Mouse (Mus musculus) liver, embryonic 14.5 days (tissue): Measurements from ENCODE around the gene Mrpl22. TPM values are rescaled to one million over a fixed set of nuclear protein-coding genes. Genes with fewer than 3 reads are reported as not detected.
"Not testable (repeated sequence)": the region's sequence is repeated elsewhere in the genome, so short reads cannot be mapped to it uniquely, and the experiment has no call there.

Experiments used
- ATAC-seq: fragments of 200-750 bp; cut with Nextera tagmentation; 2 replicates; pipeline ENCODE4 v1.8.0; 2017; ENCODE audit warnings: moderate number of reproducible peaks, mild to moderate bottlenecking, moderate library complexity; ENCODE audit not compliant: insufficient read depth
- DNase-seq, 3 experiments: peaks; one replicate each; pipeline ENCODE4 v3.0.0-alpha.2; 2012 to 2013; ENCODE audit warnings: low read depth in 3 of 3, low spot score in 3 of 3
- H3K27ac ChIP-seq: fragments of 300-500 bp; sonication (generic); 2 replicates; pipeline ENCODE4 v1.5.1; 2014; ENCODE audit warnings: moderate library complexity, mild to moderate bottlenecking, control low read depth, inconsistent platforms
- H3K27me3 ChIP-seq: fragments of 300-500 bp; sonication (generic); 2 replicates; pipeline ENCODE4 v1.6.1; 2014; ENCODE audit warnings: mild to moderate bottlenecking, low read length, moderate library complexity; ENCODE audit not compliant: control insufficient read depth, insufficient read depth
- H3K36me3 ChIP-seq: fragments of 300-500 bp; sonication (generic); replicated peaks from 2 replicates; pipeline ENCODE4 v1.6.1; 2014; ENCODE audit warnings: low read depth; ENCODE audit not compliant: control insufficient read depth, insufficient read depth
- H3K4me1 ChIP-seq, 2 experiments: fragments of 200-500 bp in 1 of 2; fragments of 300-500 bp in 1 of 2; sonication (generic) in 1 of 2; replicated peaks; 2 replicates each; pipeline ENCODE4 v1.6.1; 2012 to 2014; ENCODE audit warnings: antibody characterized with exemption in 1 of 2, inconsistent platforms in 1 of 2, low read length in 1 of 2; ENCODE audit not compliant: control insufficient read depth in 2 of 2, insufficient read depth in 2 of 2
- H3K4me2 ChIP-seq: fragments of 300-500 bp; sonication (generic); 2 replicates; pipeline ENCODE4 v1.6.1; 2014; ENCODE audit warnings: low read depth, mild to moderate bottlenecking, control low read depth, moderate library complexity
- H3K4me3 ChIP-seq, 2 experiments: fragments of 200-500 bp in 1 of 2; fragments of 300-500 bp in 1 of 2; sonication (generic) in 1 of 2; 2 replicates each; pipeline ENCODE4 v1.5.1; 2012 to 2014; ENCODE audit warnings: low read depth in 2 of 2, low read length in 2 of 2, mild to moderate bottlenecking in 2 of 2, control low read depth in 1 of 2, inconsistent platforms in 1 of 2, moderate library complexity in 1 of 2; ENCODE audit not compliant: insufficient read depth in 1 of 2
- H3K9ac ChIP-seq: fragments of 300-500 bp; sonication (generic); replicated peaks from 2 replicates; pipeline ENCODE4 v1.6.1; 2014; ENCODE audit warnings: mild to moderate bottlenecking, control low read depth, moderate library complexity
- H3K9me3 ChIP-seq: fragments of 300-500 bp; sonication (generic); 2 replicates; pipeline ENCODE4 v1.6.1; 2016; ENCODE audit warnings: low read length, mixed read lengths; ENCODE audit not compliant: control insufficient read depth
- CTCF ChIP-seq: IDR thresholded peaks from 2 replicates; pipeline ENCODE4 v1.5.1; 2016; ENCODE audit warnings: antibody characterized with exemption, low read depth, control low read depth
- EP300 ChIP-seq: IDR thresholded peaks from 2 replicates; pipeline ENCODE4 v1.6.1; 2016; ENCODE audit warnings: antibody characterized with exemption, low read depth
- WGBS: fragments of 180-500 bp; shearing (Covaris S2); extraction: QIAGEN DNeasy Blood & Tissue Kit; methylation state at CpG from one replicate; pipeline ENCODE4 v1.1.7; 2014; ENCODE audit not compliant: insufficient replicate concordance; 5-methylcytosine and 5-hydroxymethylcytosine counted together
- polyA plus RNA-seq, 2 experiments: library from polyadenylated mRNA; depleted of rRNA in 1 of 2; stranded (reverse) in 1 of 2; unstranded in 1 of 2; fragments of >200 nt; fragmentation: Nextera tagmentation in 1 of 2; extraction: Ambion mirVana in 1 of 2; gene quantifications; 2 replicates each; pipeline versions ENCODE4 v1.2.1 to v1.2.3; 2012 to 2014

Gene Mrpl22
- polyA plus RNA-seq, 2 experiments, result 66.0 to 102 TPM

DNA sequence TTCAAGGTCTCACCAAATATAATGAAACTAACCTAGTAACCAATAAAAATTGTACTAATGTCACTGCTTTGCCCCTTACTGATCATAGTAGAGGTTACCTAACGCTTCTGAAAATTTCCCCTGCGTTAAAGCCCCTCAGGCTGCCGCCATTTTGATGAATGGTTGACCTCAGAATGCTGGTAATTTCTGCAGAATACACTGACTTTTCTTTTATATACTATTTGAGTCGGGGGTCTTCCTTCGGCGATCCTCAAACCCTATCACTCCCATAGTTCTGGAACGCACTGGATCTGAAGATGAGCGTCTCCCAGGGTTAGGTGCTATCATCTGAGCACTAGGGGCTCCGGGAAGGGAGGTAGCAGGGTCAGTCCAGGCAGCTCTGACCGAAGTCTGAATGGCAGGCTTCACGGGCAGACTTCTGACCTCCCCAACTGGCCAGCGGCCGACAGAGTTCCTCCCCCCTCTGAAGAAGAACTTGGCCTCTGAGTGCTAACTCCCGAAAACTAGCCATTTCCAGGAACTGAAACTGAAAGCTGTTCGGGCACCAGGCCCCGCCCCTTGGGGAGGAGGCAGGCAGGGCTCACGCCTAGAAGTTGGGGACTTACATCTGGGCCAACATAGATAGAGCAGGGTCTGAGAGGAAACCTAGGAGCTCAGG lies 43.1 kb downstream of the Mrpl22 start:
- H3K27ac ChIP-seq, result peak overlapping the region; percentile 84
- no peak for TF ChIP-seq EP300
- no peak for TF ChIP-seq CTCF
- H3K4me2 ChIP-seq, result peak overlapping the region; percentile 94
- no peaks in the 10 kb centered on the region for H3K36me3 ChIP-seq
- H3K9me3 ChIP-seq, result no peaks in the 10 kb centered on the region
- peak overlapping the region; percentile 88 to 94 for H3K4me3 ChIP-seq
- ATAC-seq, result peak; percentile 93
- H3K4me1 ChIP-seq, result peaks cover 25 to 48% of the 10 kb centered on the region in 2 experiments
- 14% methylated on average over 17 of the region's 17 CpGs for WGBS
- H3K27me3 ChIP-seq, result no peaks in the 10 kb centered on the region
- DNase-seq, result peak; percentile 82 to 92 (median 90)
- H3K9ac ChIP-seq, result peak overlapping the region; percentile 91

DNA sequence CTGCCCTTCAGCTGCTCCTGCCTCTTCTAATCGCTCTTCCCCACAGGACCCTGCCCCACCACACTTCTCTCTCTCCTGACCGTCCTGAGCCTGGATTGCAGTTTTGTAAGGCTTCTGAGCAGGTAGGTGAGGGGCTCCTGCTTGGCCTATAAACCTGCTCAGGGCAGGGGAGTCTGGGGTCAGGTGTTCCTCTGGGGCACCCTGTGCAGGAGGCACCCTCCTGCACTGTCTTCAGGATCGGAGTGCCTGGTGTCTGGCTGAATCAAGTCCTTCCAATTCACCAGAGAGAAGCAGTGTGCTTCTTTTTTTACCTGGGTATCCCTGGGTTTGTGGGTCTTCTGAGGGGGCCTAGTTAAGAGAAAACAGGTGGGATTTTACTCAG lies 43.6 kb downstream of the Mrpl22 start:
- Histone ChIP-seq H3K9ac (peak overlapping the region; percentile 91), H3K4me2 (peak overlapping the region; percentile 94), H3K4me1 (peaks cover 25 to 48% of the 10 kb centered on the region in 2 experiments), H3K27ac (peak overlapping the region; percentile 63), H3K4me3 (peak overlapping the region; percentile 51 to 88)
- not testable (repeated sequence) for H3K9me3 ChIP-seq, ATAC-seq, DNase-seq, H3K27me3 ChIP-seq, H3K36me3 ChIP-seq
- WGBS, result 8% methylated on average over 2 of the region's 3 CpGs

DNA sequence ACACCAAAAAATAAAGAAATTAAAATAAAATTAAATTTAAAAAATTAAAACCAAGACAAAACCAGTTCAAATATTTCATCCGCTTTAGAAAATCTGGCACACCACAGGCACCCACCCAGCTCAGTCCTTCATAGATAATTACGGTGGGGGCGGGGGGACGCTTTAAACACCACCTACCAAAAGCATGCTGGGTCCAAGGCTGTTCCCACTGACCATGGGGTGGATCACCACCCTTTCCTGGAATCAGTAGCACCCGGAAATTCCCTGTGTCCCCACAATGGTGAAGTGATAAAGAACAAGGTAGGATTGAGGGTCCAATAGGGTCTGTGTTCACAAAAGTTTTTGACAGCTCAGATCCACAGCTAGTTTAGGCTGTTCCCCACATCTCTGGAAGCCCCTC lies 44.4 kb downstream of the Mrpl22 start:
- no peak overlapping the region for H3K27ac ChIP-seq
- peak overlapping the region in 1 of 2 experiments; percentile 88; a peak in 1 of 4 replicates for H3K4me3 ChIP-seq
- peak overlapping the region; percentile 94 for H3K4me2 ChIP-seq
- H3K4me1 ChIP-seq, result peaks cover 25 to 47% of the 10 kb centered on the region in 2 experiments
- ATAC-seq (no peak), DNase-seq (no peak)
- no peaks in the 10 kb centered on the region for H3K27me3 ChIP-seq
- TF ChIP-seq CTCF (no peak), EP300 (no peak)
- WGBS, result 62% methylated on average over 5 of the region's 5 CpGs
- no peak overlapping the region; the same call in 1 of the 2 replicates for H3K9ac ChIP-seq
- no peaks in the 10 kb centered on the region for H3K9me3 ChIP-seq
- no peaks in the 10 kb centered on the region for H3K36me3 ChIP-seq

DNA sequence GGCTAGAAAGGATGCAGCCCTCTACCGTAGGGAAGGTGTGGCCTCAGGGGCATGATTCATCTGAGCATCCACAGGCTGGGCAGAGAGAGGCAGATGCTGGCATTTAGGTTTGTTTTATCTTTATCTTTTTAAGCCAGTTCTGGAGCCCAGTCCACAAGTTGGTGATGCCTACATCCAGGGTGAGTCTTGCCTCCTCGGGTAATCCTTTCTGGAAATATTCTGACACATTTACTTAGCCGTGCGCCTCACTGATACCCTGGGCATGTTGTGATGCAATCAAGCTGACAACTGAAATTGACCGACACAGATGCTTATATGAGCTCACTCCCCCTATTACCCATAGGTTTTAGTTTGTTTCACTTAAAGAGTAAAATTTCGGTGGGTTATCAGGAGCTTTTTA lies 45.4 kb downstream of the Mrpl22 start:
- Histone ChIP-seq H3K36me3 (no peaks in the 10 kb centered on the region), H3K9ac (no peak overlapping the region), H3K4me1 (peaks cover 17 to 37% of the 10 kb centered on the region in 2 experiments), H3K27me3 (no peaks in the 10 kb centered on the region), H3K27ac (no peak overlapping the region), H3K4me3 (no peak overlapping the region), H3K4me2 (no peak overlapping the region), H3K9me3 (no peaks in the 10 kb centered on the region)
- DNase-seq (peak in 2 of 3 experiments; percentile 85 to 88), ATAC-seq (no peak)
- no peak for TF ChIP-seq EP300
- TF ChIP-seq CTCF, result no peak
- WGBS, result 60% methylated on average over 6 of the region's 6 CpGs

DNA sequence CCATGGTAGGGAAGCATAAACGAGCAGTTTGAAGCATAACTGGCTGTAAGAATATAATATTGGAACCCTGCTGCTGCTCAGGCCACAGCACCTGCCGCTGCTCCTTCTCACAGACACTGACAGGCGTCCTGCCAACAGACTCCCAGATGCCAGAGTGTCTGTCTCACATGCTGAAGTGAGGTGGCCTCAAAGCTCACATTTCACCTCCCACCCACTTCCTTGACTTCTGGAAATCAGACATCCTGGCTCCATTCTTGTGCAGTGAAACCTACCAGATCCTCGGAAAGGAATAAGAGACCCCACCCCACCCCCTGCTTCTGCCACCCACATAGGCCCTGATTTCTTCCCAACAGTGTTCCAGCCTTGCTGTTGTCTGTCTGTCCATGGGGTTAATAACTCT lies 52.3 kb downstream of the Mrpl22 start:
- no peak for ATAC-seq
- no peak for DNase-seq
- no peak overlapping the region for H3K9ac ChIP-seq
- H3K9me3 ChIP-seq, result no peaks in the 10 kb centered on the region
- no peaks in the 10 kb centered on the region for H3K27me3 ChIP-seq
- H3K36me3 ChIP-seq, result no peaks in the 10 kb centered on the region
- no peak overlapping the region for H3K4me2 ChIP-seq
- TF ChIP-seq EP300 (no peak), CTCF (no peak)
- 21% methylated on average over 4 of the region's 4 CpGs for WGBS
- H3K4me1 ChIP-seq, result peaks cover 0 to 12% of the 10 kb centered on the region in 2 experiments; a peak in 2 of 4 replicates
- no peak overlapping the region for H3K4me3 ChIP-seq
- H3K27ac ChIP-seq, result no peak overlapping the region
